Mouse (Mus musculus) layer of hippocampus, postnatal 10 days (tissue): ENCODE results near the gene Man2b2. TPM values are rescaled to one million over a fixed set of nuclear protein-coding genes. Genes with fewer than 3 reads are reported as not detected.

Source experiments
- DNase-seq, 2 experiments: peaks; one replicate each; pipeline ENCODE4 v3.0.0; 2021; ENCODE audit warnings: low spot score in 2 of 2
- total RNA-seq, 2 experiments: library from RNA; stranded (reverse); gene quantifications; 2 replicates each; pipeline ENCODE4 v1.2.3; 2021

The Man2b2 gene
- total RNA-seq, 2 experiments from 2014 or later = 17.0 to 18.6 TPM

DNA sequence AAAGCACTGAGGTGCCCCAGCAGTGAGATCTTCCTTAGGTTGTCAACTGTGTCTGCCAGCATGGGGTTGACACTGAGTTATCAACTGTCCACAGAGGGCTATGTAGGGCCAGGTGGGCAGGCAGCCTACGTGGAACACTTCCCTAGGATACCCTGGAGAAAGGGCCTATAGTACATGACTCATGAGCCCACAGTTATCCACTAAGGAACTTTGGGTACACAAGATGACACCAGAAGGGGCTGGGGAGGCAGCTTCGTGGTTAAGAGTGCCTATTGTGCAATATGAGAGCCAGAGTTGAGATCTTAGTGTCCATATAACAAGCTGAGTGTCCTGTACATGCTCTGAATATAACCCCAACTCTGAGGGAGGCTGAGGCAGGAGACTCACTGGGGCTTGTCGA, 60.9 kb downstream of the Man2b2 start:
- no peak for DNase-seq

DNA sequence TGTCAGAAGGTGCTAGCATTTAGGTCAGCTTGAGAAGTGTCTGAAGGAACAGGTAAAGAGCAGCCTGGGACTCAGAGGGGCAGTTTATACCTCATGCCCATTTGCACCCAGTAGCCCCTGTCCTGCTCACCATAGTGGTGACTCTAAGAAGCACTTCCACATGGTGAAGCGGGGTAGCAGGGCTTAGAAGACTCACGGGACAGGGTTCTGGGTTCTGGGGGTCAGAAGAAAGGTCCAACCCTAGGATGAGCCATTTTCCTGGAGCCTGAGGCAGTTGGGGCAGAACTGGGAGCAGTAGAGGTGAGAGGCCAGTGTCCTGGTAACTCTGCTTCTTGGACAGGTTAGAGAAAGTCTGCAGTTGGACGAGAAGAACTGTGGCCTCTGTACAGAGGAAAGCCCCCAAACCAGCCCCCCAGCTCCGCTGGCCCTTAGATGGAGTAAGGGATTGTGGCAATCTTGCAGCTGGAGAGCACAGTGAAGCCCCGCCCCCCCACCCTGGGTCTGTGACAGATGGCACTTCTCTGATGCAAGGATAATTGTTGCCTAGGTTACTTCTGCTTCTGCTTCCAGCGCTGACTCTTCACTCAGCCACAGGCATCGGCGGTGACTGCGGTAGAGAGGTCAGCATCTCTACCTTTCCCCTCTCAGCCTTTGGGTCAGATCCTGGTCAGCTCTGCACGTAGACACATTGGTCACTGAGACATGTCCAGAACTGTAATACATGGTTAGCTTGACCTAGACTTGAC, 63.3 kb downstream of the Man2b2 start:
- DNase-seq = no peak

DNA sequence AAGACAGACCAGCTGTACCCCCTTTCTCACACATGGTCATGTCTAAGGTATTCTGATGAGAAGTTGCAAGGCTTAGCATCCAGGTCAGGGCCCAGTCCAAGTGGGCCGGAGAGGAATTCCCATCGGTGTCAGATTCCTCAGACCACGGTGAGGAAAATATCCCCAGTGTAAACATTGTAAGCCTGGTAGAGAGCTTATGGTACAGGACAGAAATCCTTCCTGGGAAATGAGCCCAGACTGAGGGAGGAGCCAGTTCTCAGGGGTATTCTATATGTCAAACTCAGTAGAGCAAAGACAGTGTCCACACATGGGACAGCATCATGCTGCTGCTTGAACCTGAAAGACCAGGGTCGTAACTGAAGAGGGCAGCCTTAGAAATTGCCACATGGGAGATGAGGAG, 70.6 kb downstream of the Man2b2 start:
- DNase-seq = no peak

DNA sequence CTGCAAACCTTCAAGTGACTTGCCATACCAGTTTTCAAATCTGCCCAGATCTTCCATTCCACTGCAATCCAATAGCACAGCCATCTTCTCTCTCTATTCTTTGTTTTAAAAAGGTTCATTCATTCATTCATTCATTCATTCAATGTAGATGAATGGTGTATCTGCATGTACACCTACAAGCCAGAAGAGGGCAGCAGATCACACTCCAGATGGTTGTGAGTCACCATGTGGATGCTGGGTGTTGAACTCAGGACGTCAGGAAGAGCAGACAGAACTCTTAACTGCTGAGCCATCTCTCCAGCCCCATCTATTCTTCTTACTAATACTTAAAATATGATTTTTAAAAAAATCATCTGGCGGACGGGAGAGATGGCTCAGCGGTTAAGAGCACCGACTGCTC, 73.4 kb downstream of the Man2b2 start:
- no peak for DNase-seq

Other genes starting within 250 kb of the Man2b2 start
- 10 to 100 TPM; 90.1 to 92.7 TPM for gene Tbc1d14, start 237.4 kb downstream of the Man2b2 start, total RNA-seq
- gene D5Ertd579e, start 134.6 kb downstream of the Man2b2 start, total RNA-seq = 100 to 1,000 TPM in 1 of 2 experiments, 10 to 100 TPM in 1; 99.8 to 117 TPM
- gene Bloc1s4, start 82.0 kb downstream of the Man2b2 start, total RNA-seq = 10 to 100 TPM; 18.0 to 19.8 TPM
- gene Mrfap1, start 33.9 kb downstream of the Man2b2 start, total RNA-seq = 100 to 1,000 TPM; 520 to 537 TPM
- gene Ppp2r2c, start 37.9 kb upstream of the Man2b2 start, total RNA-seq = 100 to 1,000 TPM; 298 to 304 TPM
- 10 to 100 TPM; 65.9 to 91.7 TPM for gene Wfs1, start 158.6 kb upstream of the Man2b2 start, total RNA-seq